Mouse (Mus musculus): ENCODE results near the gene Ryr1.
A peak's percentile ranks its signal among the peaks of the same experiment; 100 is the strongest.

Ryr1 gene

GRCm38 (mm10) chr7:29124970-29125369, at the start of gene Ryr1:
Ryr1 (minus strand) TSS chr7:29125179.
- DNase-seq (ENCODE audit: low spot score) = no peak

- DNase-seq (ENCODE audit: low spot score) = no peak
These were observed 47.5 kb upstream of the Ryr1 start for GRCm38 (mm10) chr7:29172390-29173016.

- no peak for DNase-seq (ENCODE audit: low spot score)
These were observed 46.7 kb upstream of the Ryr1 start for GRCm38 (mm10) chr7:29171562-29172097.

GRCm38 (mm10) chr7:29170755-29171561, 46.0 kb upstream of the Ryr1 start:
- no peak for DNase-seq (ENCODE audit: low spot score)

- DNase-seq (ENCODE audit: low spot score) = no peak
These were observed 45.2 kb upstream of the Ryr1 start, which contains the start of the genes Ggn and Spred3 for GRCm38 (mm10) chr7:29170066-29170754. Ggn (plus strand) TSS chr7:29170210. Spred3 (minus strand) TSS chr7:29170411.

- no peak for DNase-seq (ENCODE audit: low spot score)
These were observed 44.5 kb upstream of the Ryr1 start for GRCm38 (mm10) chr7:29169231-29170065.

- DNase-seq (ENCODE audit: low spot score) = no peak
These were observed 43.8 kb upstream of the Ryr1 start for GRCm38 (mm10) chr7:29168791-29169230.

GRCm38 (mm10) chr7:29168121-29168695, 43.2 kb upstream of the Ryr1 start:
- no peak for DNase-seq (ENCODE audit: low spot score)

GRCm38 (mm10) chr7:29167656-29168055, 42.7 kb upstream of the Ryr1 start:
- DNase-seq (ENCODE audit: low spot score) = no peak

- DNase-seq (ENCODE audit: low spot score) = no peak
These were observed 38.0 kb upstream of the Ryr1 start for GRCm38 (mm10) chr7:29162750-29163525.

GRCm38 (mm10) chr7:29162294-29162693, 37.3 kb upstream of the Ryr1 start:
- DNase-seq (ENCODE audit: low spot score) = no peak

GRCm38 (mm10) chr7:29158264-29158663, 33.3 kb upstream of the Ryr1 start:
- DNase-seq (ENCODE audit: low spot score) = no peak

- DNase-seq (ENCODE audit: low spot score) = peak; percentile 62
These were observed 31.1 kb upstream of the Ryr1 start, which contains the start of gene Fam98c for GRCm38 (mm10) chr7:29155838-29156782. Fam98c (minus strand) TSS chr7:29156234.

GRCm38 (mm10) chr7:29155196-29155837, 30.3 kb upstream of the Ryr1 start:
- peak; percentile 40 for DNase-seq (ENCODE audit: low spot score)

GRCm38 (mm10) chr7:29154018-29154720, 29.2 kb upstream of the Ryr1 start:
- no peak for DNase-seq (ENCODE audit: low spot score)

GRCm38 (mm10) chr7:29151486-29151885, 26.5 kb upstream of the Ryr1 start:
- no peak for DNase-seq (ENCODE audit: low spot score)

- DNase-seq (ENCODE audit: low spot score) = no peak
These were observed 23.8 kb upstream of the Ryr1 start for GRCm38 (mm10) chr7:29148771-29149170.
